Mouse (Mus musculus) CH12.LX (cell line): ENCODE measurements at regions not wholly inside any gene's neighbourhood (a gene's known extent, or its start where the extent isn't known, plus 50 kb on each side); places are given as distances from the start of the nearest gene placed in this dataset.

Experiments used
- DNase-seq: peaks from one replicate; pipeline ENCODE4 v3.0.0-alpha.2; 2013; ENCODE audit errors: extremely low read depth
- H3K27ac ChIP-seq: 2 replicates; pipeline ENCODE4 v1.5.1; 2012; ENCODE audit warnings: low read depth, mild to moderate bottlenecking, control low read depth, moderate library complexity; ENCODE audit not compliant: insufficient read depth
- H3K27me3 ChIP-seq: replicated peaks from 2 replicates; pipeline ENCODE3; 2012; ENCODE audit warnings: inconsistent platforms
- H3K36me3 ChIP-seq, 2 experiments: replicated peaks in 1 of 2; 2 replicates each; pipeline versions ENCODE3 to v1.6.1; 2012; ENCODE audit warnings: inconsistent platforms in 1 of 2, low read length in 1 of 2, mild to moderate bottlenecking in 1 of 2, mixed read lengths in 1 of 2, moderate library complexity in 1 of 2; ENCODE audit not compliant: control insufficient read depth in 1 of 2, insufficient read depth in 1 of 2
- H3K4me1 ChIP-seq, 2 experiments: 2 replicates each; pipeline ENCODE4 v1.6.1; 2012; ENCODE audit warnings: inconsistent platforms in 1 of 2, moderate library complexity in 1 of 2; ENCODE audit not compliant: insufficient read depth in 2 of 2, control insufficient read depth in 1 of 2
- H3K4me2 ChIP-seq: 2 replicates; pipeline ENCODE4 v1.6.1; 2012; ENCODE audit warnings: low read depth, mild to moderate bottlenecking, control low read depth; ENCODE audit not compliant: poor library complexity, insufficient read depth, severe bottlenecking
- H3K4me3 ChIP-seq, 3 experiments: fragments of 150-350 bp in 1 of 3; sonication (generic) in 1 of 3; replicated peaks in 1 of 3; 2 replicates each; pipeline versions ENCODE3 to v1.5.1; 2011 to 2012; ENCODE audit warnings: low read depth in 2 of 3, low read length in 2 of 3, mild to moderate bottlenecking in 2 of 3, moderate library complexity in 2 of 3, control low read depth in 1 of 3, improper control_type of control experiment in 1 of 3, inconsistent platforms in 1 of 3, mixed read lengths in 1 of 3; ENCODE audit not compliant: poor library complexity in 1 of 3
- H3K79me2 ChIP-seq: replicated peaks from 2 replicates; pipeline ENCODE4 v1.6.1; 2012; ENCODE audit warnings: mild to moderate bottlenecking, moderate library complexity; ENCODE audit not compliant: control insufficient read depth, poor library complexity, insufficient read depth, severe bottlenecking; ENCODE audit errors: extremely low read depth
- H3K9ac ChIP-seq: 2 replicates; pipeline ENCODE4 v1.6.1; 2012; ENCODE audit warnings: low read depth, mild to moderate bottlenecking, control low read depth, moderate library complexity; ENCODE audit not compliant: insufficient read depth
- H3K9me3 ChIP-seq: replicated peaks from 2 replicates; pipeline ENCODE3; 2012; ENCODE audit warnings: low read length, inconsistent platforms, mixed read lengths
- CHD2 ChIP-seq: IDR thresholded peaks from 2 replicates; pipeline ENCODE4 v1.6.1; 2011; ENCODE audit warnings: low read length, improper control_type of control experiment
- CTCF ChIP-seq, 2 experiments: IDR thresholded peaks in 1 of 2; conservative IDR thresholded peaks in 1 of 2; 2 replicates each; pipeline ENCODE4 v1.5.1; 2011 to 2012; ENCODE audit warnings: low read depth in 2 of 2, low read length in 2 of 2, improper control_type of control experiment in 1 of 2, inconsistent platforms in 1 of 2, mild to moderate bottlenecking in 1 of 2, moderate library complexity in 1 of 2
- E2F4 ChIP-seq: IDR thresholded peaks from 2 replicates; pipeline ENCODE4 v1.6.1; 2011; ENCODE audit warnings: low read depth, low read length, improper control_type of control experiment; ENCODE audit not compliant: insufficient replicate concordance
- HCFC1 ChIP-seq: IDR thresholded peaks from 2 replicates; pipeline ENCODE4 v1.6.1; 2012; ENCODE audit warnings: low read depth, mild to moderate bottlenecking, inconsistent platforms, low read length, improper control_type of control experiment
- IRF4 ChIP-seq: IDR thresholded peaks from 2 replicates; pipeline ENCODE4 v1.6.1; 2014; ENCODE audit warnings: low read depth, mild to moderate bottlenecking, inconsistent platforms, low read length, improper control_type of control experiment
- MAX ChIP-seq: IDR thresholded peaks from 2 replicates; pipeline ENCODE4 v1.6.1; 2011; ENCODE audit warnings: low read length, improper control_type of control experiment
- NRF1 ChIP-seq: IDR thresholded peaks from 2 replicates; pipeline ENCODE4 v1.6.1; 2014; ENCODE audit warnings: low read depth, mild to moderate bottlenecking, inconsistent platforms, low read length, improper control_type of control experiment, moderate library complexity
- POLR2A ChIP-seq: IDR thresholded peaks from 2 replicates; pipeline ENCODE4 v1.6.1; 2011; ENCODE audit warnings: low read depth, mild to moderate bottlenecking, improper control_type of control experiment, low read length
- SMC3 ChIP-seq: IDR thresholded peaks from 2 replicates; pipeline ENCODE4 v1.6.1; 2011; ENCODE audit warnings: low read depth, low read length, improper control_type of control experiment
- TBP ChIP-seq: conservative IDR thresholded peaks from 2 replicates; pipeline ENCODE4 v1.6.1; 2011; ENCODE audit warnings: low read depth, low read length, improper control_type of control experiment
- USF1 ChIP-seq: IDR thresholded peaks from 2 replicates; pipeline ENCODE4 v1.6.1; 2014; ENCODE audit warnings: low read depth, mild to moderate bottlenecking, inconsistent platforms, low read length, improper control_type of control experiment
- USF2 ChIP-seq: conservative IDR thresholded peaks from 2 replicates; pipeline ENCODE4 v1.6.1; 2011; ENCODE audit warnings: low read depth, low read length, improper control_type of control experiment
- ZC3H11A ChIP-seq: IDR thresholded peaks from 2 replicates; pipeline ENCODE4 v1.6.1; 2012; ENCODE audit warnings: low read depth, mild to moderate bottlenecking, inconsistent platforms, low read length, improper control_type of control experiment
- ZKSCAN1 ChIP-seq: IDR thresholded peaks from 2 replicates; pipeline ENCODE4 v1.6.1; 2012; ENCODE audit warnings: low read depth, inconsistent platforms, low read length, improper control_type of control experiment, borderline replicate concordance
- ZMIZ1 ChIP-seq: IDR thresholded peaks from 2 replicates; pipeline ENCODE4 v1.6.1; 2012; ENCODE audit warnings: low read depth, mild to moderate bottlenecking, inconsistent platforms, low read length, improper control_type of control experiment
- dilution Hi-C: fragments of 300-500 bp; cut with MboI; formaldehyde crosslinking; loops from 2 replicates; pipeline ENCODE4 v1.14.3; 2020; ENCODE audit warnings: low sequenced_read_pairs; ENCODE audit not compliant: extremely low pct_unique_long_range_greater_than_20kb, extremely low pct_ligation_motif_present
- in situ Hi-C: fragments of 300-500 bp; cut with MboI; formaldehyde crosslinking; loops from 3 replicates; pipeline ENCODE4 v1.14.3; 2019; ENCODE audit warnings: low sequenced_read_pairs, low pct_ligation_motif_present, low pct_unique_long_range_greater_than_20kb, mixed read lengths

- TF ChIP-seq E2F4: no peak
- TF ChIP-seq IRF4: no peak
- no peak for TF ChIP-seq ZKSCAN1
- no peak for TF ChIP-seq MAX
- TF ChIP-seq SMC3: no peak
- no peak for TF ChIP-seq POLR2A
- no peak for TF ChIP-seq TBP
- dilution Hi-C loops (no loop called here), in situ Hi-C loops (no loop called here)
- H3K27ac ChIP-seq: no peak overlapping the region
- no peaks in the 10 kb centered on the region for H3K27me3 ChIP-seq
- no peak overlapping the region for H3K4me2 ChIP-seq
- H3K9ac ChIP-seq: no peak overlapping the region
- H3K4me1 ChIP-seq: peaks cover 0 to 11% of the 10 kb centered on the region in 2 experiments; a peak in 3 of 4 replicates
- no peak for DNase-seq
- no peaks in the 10 kb centered on the region for H3K79me2 ChIP-seq
- H3K36me3 ChIP-seq: no peaks in the 10 kb centered on the region
- H3K9me3 ChIP-seq: no peaks in the 10 kb centered on the region
- H3K4me3 ChIP-seq: no peak overlapping the region
Measured at GRCm38 (mm10) chr8:127915591-127916028, 442.8 kb upstream of the Nrp1 start.

- H3K27me3 ChIP-seq: no peaks in the 10 kb centered on the region
- no peak overlapping the region for H3K27ac ChIP-seq
- H3K9ac ChIP-seq: no peak overlapping the region
- no peak overlapping the region for H3K4me2 ChIP-seq
- dilution Hi-C loops: no loop called here
- no peak for DNase-seq
- no peaks in the 10 kb centered on the region for H3K36me3 ChIP-seq
- no peaks in the 10 kb centered on the region for H3K79me2 ChIP-seq
- TF ChIP-seq MAX (no peak), CHD2 (no peak), TBP (peak; percentile 97), USF1 (no peak), ZC3H11A (no peak), HCFC1 (no peak), ZMIZ1 (peak; percentile 62; the same call in 1 of the 2 replicates)
- H3K4me1 ChIP-seq: peaks cover 0 to 11% of the 10 kb centered on the region in 2 experiments; a peak in 3 of 4 replicates
- no peak overlapping the region for H3K4me3 ChIP-seq
- no peaks in the 10 kb centered on the region for H3K9me3 ChIP-seq
- in situ Hi-C loops: no loop called here
Measured at GRCm38 (mm10) chr8:127921925-127922324, 436.5 kb upstream of the Nrp1 start.

- Histone ChIP-seq H3K27me3 (no peaks in the 10 kb centered on the region), H3K79me2 (no peaks in the 10 kb centered on the region), H3K9me3 (no peaks in the 10 kb centered on the region), H3K4me1 (peaks cover 0 to 9% of the 10 kb centered on the region in 2 experiments; a peak in 3 of 4 replicates), H3K27ac (no peak overlapping the region), H3K4me3 (no peak overlapping the region), H3K9ac (no peak overlapping the region), H3K36me3 (no peaks in the 10 kb centered on the region), H3K4me2 (no peak overlapping the region)
- TF ChIP-seq CTCF (conservative IDR thresholded peaks at IDR 0.05 in 1 of 2, IDR thresholded peaks at IDR 0.05 in 1 of 2; ENCODE audit: low read depth in 2 of 2, low read length in 2 of 2) (no peak), USF2 (no peak), NRF1 (no peak)
- no peak for DNase-seq
- in situ Hi-C loops (no loop called here), dilution Hi-C loops (no loop called here)
Measured at GRCm38 (mm10) chr8:127923321-127923720, 435.1 kb upstream of the Nrp1 start.
